ENCODE assay signal across 12 mouse cellular contexts in the genomic region with DNA sequence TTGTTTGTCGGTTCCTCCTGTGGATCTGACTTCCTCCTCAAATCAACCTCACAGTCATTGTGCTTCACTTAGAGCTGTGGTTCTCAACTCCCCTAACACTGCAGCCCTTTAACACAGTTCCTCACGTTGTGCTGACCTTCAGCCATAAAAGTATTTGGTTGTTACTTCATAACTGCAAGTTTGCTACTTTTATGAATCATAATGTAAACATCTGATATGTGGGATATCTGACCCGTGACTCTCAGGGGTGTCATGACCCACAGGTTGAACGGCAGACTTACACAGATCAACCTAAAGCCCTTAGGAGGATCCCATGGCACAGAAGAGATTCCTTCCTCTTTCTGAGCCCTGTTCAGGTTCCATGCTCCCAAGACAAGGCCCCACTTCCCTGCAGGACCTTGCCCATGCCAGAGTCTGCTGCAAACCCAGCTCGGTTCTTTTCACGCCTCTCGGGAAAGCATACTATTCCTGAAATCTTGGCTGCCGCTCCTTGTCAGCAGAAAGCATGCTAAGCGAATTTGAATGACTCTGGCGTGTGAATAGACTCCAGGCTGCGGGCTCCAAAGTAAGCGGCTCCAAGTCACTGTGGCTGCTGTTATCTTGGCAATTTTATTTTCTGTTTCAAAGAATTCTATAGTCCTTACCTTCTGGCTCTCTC.
A peak's percentile ranks its signal among the peaks of the same experiment; 100 is the strongest.
DNase-seq lines count a peak whose midpoint lies in the region; ATAC-seq and TF ChIP-seq lines count a peak whose summit lies in the region.
"Had no signal": no experiment of that assay in that cellular context is flagged by ENCODE, and none has a peak within 500 bp of the region (broad histone marks: within the 10 kb centered on the region; RNA-seq: fewer than 3 reads in every experiment).

No protein-coding gene starts in this region.

- no peak overlapping the region for H3K9ac ChIP-seq in embryonic facial prominence, embryonic 15.5 days
- no peak overlapping the region for H3K9ac ChIP-seq in heart, embryonic 11.5 days (ENCODE audit: low read depth, low read length)
- H3K9ac ChIP-seq: embryonic facial prominence, embryonic 12.5 days; heart, embryonic 13.5 days; kidney, embryonic 15.5 days; liver, embryonic 13.5 days had no signal

- H3K9me3 ChIP-seq in embryonic facial prominence, embryonic 15.5 days (replicated peaks) = no peaks in the 10 kb centered on the region
- H3K9me3 ChIP-seq in heart, embryonic 11.5 days (replicated peaks; ENCODE audit: control insufficient read depth, low read length) = no peaks in the 10 kb centered on the region
- H3K9me3 ChIP-seq: embryonic facial prominence, embryonic 12.5 days; heart, embryonic 13.5 days; kidney, embryonic 15.5 days; liver, embryonic 13.5 days had no signal

- ATAC-seq in embryonic facial prominence, embryonic 15.5 days (ENCODE audit: insufficient number of reproducible peaks, low FRiP score, low TSS enrichment, low read depth) = no peak
- no peak for ATAC-seq in heart, embryonic 11.5 days (replicated peaks; ENCODE audit: insufficient number of reproducible peaks, low FRiP score, low TSS enrichment)

- 39% methylated on average over 12 of the region's 12 CpGs for WGBS in lung, adult 2 months
- WGBS in embryonic facial prominence, embryonic 15.5 days = 31% methylated on average over 12 of the region's 12 CpGs
- WGBS in heart, embryonic 11.5 days (ENCODE audit: insufficient replicate concordance) = 43% methylated on average over 12 of the region's 12 CpGs

- H3K4me1 ChIP-seq in lung, adult 2 months (ENCODE audit: control insufficient read depth, insufficient read depth, low read length) = peaks cover 6% of the 10 kb centered on the region; the same call in 1 of the 2 replicates
- no peaks in the 10 kb centered on the region for H3K4me1 ChIP-seq in embryonic facial prominence, embryonic 15.5 days
- H3K4me1 ChIP-seq in heart, embryonic 11.5 days (ENCODE audit: control insufficient read depth, insufficient read depth, low read length) = no peaks in the 10 kb centered on the region
- H3K4me1 ChIP-seq: embryonic facial prominence, embryonic 12.5 days; heart, embryonic 13.5 days; liver, embryonic 13.5 days had no signal

- H3K4me3 ChIP-seq in lung, adult 2 months (replicated peaks; ENCODE audit: extremely low read depth, low read depth, low read length) = no peak overlapping the region
- no peak overlapping the region for H3K4me3 ChIP-seq in embryonic facial prominence, embryonic 15.5 days (replicated peaks)
- no peak overlapping the region for H3K4me3 ChIP-seq in heart, embryonic 11.5 days (ENCODE audit: low read depth, low read length)
- H3K4me3 ChIP-seq: embryonic facial prominence, embryonic 12.5 days; heart, embryonic 13.5 days; kidney, embryonic 15.5 days; liver, embryonic 13.5 days had no signal

- no peaks in the 10 kb centered on the region for H3K36me3 ChIP-seq in embryonic facial prominence, embryonic 15.5 days
- H3K36me3 ChIP-seq in heart, embryonic 11.5 days (ENCODE audit: control insufficient read depth, insufficient read depth, low read length) = no peaks in the 10 kb centered on the region
- H3K36me3 ChIP-seq: embryonic facial prominence, embryonic 12.5 days; heart, embryonic 13.5 days; kidney, embryonic 15.5 days; liver, embryonic 13.5 days had no signal

- peak; percentile 15 for DNase-seq in lung, postnatal 10 days
- DNase-seq in lung, adult 2 months = no peak
- peak; percentile 11 to 19 for DNase-seq in layer of hippocampus, postnatal 36 days
- DNase-seq in right cerebral cortex, postnatal 25 days = peak; percentile 23
- no peak for DNase-seq in MN1 (ENCODE audit: low spot score)
- no peak for DNase-seq in T-cell, adult 2 months (ENCODE audit: low spot score)
- DNase-seq: liver, embryonic 13.5 days had no signal

- no peak overlapping the region for H3K4me2 ChIP-seq in embryonic facial prominence, embryonic 15.5 days (replicated peaks)
- H3K4me2 ChIP-seq in heart, embryonic 11.5 days = no peak overlapping the region
- H3K4me2 ChIP-seq: embryonic facial prominence, embryonic 12.5 days; heart, embryonic 13.5 days; kidney, embryonic 15.5 days; liver, embryonic 13.5 days had no signal

- no peak for TF ChIP-seq POLR2A in lung, adult 2 months (IDR thresholded peaks at IDR 0.05; ENCODE audit: borderline replicate concordance, extremely low read depth, low read depth, low read length)

- 0 out of 2 replicates have a peak overlapping the region, but pooled peaks have one; percentile 8 for H3K27ac ChIP-seq in embryonic facial prominence, embryonic 15.5 days (replicated peaks)
- no peak overlapping the region for H3K27ac ChIP-seq in heart, embryonic 11.5 days (ENCODE audit: low read depth, low read length)
- H3K27ac ChIP-seq: embryonic facial prominence, embryonic 12.5 days; heart, embryonic 13.5 days; kidney, embryonic 15.5 days; liver, embryonic 13.5 days had no signal

- no peaks in the 10 kb centered on the region for H3K27me3 ChIP-seq in embryonic facial prominence, embryonic 15.5 days
- H3K27me3 ChIP-seq in heart, embryonic 11.5 days (ENCODE audit: control insufficient read depth, insufficient read depth, low read length) = no peaks in the 10 kb centered on the region
- H3K27me3 ChIP-seq: embryonic facial prominence, embryonic 12.5 days; heart, embryonic 13.5 days; kidney, embryonic 15.5 days; liver, embryonic 13.5 days had no signal

- TF ChIP-seq CTCF in lung, adult 2 months (IDR thresholded peaks at IDR 0.05; ENCODE audit: insufficient read depth, low read length) = no peak

Comparison
In these comparisons a context has a peak if more than half of its experiments do, and no peak if none do; other contexts are left out.
1. DNase-seq: peak in lung, postnatal 10 days (single experiment), layer of hippocampus, postnatal 36 days (2 of 2) and right cerebral cortex, postnatal 25 days (single experiment); none in lung, adult 2 months (single experiment), MN1 (single experiment) and T-cell, adult 2 months (single experiment).